Mouse (Mus musculus): ENCODE results near the gene Dppa2.

The Dppa2 gene

DNA sequence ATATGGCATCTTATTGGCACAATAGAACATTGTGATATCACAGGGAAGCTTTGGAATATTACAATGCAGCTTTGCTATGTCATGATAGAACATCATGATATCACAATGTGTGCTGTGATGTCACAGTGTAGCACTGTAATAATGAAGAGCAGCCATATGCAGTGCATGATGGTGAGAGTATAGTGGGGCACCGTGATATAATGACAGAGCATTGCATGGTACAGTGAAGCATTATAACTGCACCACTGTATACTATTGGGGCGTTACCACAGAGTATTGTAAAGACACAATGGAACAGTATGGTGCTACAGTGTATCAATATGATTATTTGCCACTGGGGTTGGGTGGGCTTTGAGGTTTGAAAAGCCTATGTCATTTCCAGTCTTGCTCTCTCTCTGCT lies 40.5 kb downstream of the Dppa2 start:
- no peak for DNase-seq (ENCODE audit: low read depth, low spot score)

DNA sequence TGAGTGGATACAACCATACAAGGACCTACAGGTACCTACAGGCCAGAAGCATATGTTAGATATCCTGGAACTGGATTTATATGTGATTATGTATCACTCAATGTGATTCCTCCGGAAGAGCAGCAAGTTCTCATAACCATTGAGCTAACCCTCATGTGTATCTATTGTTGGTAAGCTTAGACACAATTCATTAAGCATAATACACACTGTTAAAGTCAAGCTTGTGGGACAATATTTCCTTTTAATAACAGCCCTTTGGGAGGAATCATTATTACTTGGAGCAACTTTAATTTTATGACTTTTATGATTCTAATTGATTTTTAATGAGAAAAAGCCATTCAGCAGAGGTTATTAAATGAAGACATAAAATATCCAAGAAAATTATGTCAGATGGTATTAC lies 43.5 kb downstream of the Dppa2 start:
- DNase-seq (ENCODE audit: low read depth, low spot score) = no peak

DNA sequence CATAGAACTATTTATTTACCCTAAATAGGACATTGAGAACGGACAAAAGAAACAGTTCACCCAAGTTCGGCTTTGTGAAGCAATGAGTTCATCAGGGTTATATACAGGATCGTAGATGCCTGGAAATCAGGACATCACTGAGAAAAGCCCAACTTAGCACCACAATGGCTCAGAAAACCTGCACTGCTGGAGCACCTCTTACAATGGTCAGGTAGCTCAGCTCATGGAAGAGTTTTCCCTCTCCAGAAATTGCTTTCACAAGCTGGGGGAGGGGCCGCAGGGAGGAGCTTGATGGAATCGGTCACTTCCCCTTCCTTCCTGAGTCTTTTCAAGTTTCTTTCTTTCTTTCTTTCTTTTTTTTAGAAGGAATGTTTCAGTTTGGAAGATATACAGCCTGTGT lies 52.0 kb downstream of the Dppa2 start:
- DNase-seq (ENCODE audit: low read depth, low spot score) = no peak

DNA sequence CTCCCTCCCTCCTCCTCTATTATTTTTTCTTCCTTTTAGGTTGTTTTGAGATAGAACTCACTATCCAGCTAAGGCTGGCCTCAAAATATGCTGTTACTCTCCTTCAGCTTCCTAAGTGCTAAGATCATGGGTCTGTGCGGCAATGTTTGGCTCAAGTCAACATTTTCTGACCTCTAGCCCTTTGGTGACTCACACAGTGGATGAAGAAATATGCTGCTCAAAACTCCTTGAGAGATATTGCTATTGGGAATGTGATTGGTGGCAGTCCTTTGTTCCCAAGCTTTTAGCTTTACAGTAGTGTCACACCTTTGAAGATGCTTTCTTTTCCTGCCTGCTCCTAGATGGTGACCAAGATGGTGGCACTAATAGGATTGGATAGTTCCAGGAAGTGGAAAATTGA lies 52.7 kb downstream of the Dppa2 start:
- no peak for DNase-seq (ENCODE audit: low read depth, low spot score)

DNA sequence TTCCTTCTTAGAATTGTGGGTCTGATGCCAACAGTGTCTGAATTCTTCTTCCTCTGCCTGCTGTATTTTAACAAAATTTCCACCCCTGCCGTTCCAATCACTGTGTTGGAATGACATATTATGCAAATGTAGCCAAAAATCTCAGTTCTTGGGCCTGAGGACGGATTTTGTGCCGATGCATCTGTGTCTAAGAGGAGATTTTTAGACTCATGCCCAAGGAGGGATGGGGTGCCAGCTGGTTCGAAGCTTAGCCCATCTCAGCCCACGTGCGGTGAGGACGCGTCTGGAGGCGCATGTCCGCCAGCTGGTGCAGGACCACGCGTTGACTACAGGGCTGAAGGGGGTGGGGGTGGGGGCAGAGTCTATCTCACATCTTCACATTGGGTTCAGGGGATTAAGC lies 57.2 kb downstream of the Dppa2 start:
- DNase-seq (ENCODE audit: low read depth, low spot score) = no peak

DNA sequence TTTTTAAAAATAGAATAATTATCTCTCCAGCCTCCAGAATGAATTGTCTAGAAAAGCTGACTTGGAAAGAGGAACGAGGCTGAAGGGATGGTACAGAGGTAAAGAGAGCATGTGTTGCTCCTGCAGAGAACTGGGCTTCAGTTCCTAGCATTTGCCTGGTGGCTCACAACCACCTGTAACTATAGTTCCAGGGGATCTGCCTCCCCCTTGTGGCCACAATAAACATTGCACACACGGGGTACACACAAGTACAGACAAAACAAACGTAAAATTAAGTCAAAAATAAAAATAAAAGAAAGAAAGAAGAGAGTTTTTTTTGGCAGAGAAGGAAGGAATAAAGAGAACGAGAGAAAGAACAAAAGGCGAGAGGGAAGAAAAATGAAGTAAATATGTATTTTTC lies 63.1 kb downstream of the Dppa2 start:
- no peak for DNase-seq (ENCODE audit: low read depth, low spot score)

DNA sequence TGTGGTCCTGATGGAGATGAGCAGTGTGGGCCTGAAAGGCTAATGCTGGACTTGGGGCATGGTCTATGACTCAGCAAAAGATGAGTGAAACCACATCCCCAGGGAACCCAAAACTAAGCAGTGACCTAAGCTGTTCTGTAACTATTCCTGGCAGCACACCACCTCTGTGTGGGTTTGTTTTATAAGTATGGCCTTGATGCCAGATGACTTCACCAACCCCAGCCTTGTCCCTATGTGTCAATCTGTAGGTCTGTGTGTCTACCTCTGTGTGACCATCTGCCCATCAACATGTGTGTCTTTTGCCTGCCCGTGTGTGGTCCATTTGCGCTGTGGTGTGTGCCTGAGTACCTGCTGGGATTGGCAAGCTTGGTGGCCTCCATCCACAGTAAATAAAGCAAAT lies 64.4 kb downstream of the Dppa2 start:
- DNase-seq (ENCODE audit: low read depth, low spot score) = no peak
